Mouse (Mus musculus): ENCODE data around the gene Gpld1. TPM values are rescaled to one million over a fixed set of nuclear protein-coding genes. Genes with fewer than 3 reads are reported as not detected.

Gene Gpld1
- total RNA-seq (2014; rRNA removed) (5.5 and 6.3 TPM in 2 replicates), polyA plus RNA-seq (2015; fragmentation: Nextera tagmentation; extraction: Ambion mirVana) (2.6 and 3.8 TPM in 2 replicates)

- Histone ChIP-seq H3K27me3 (ENCODE audit: insufficient read depth, low read length) (no peaks in the 10 kb centered on the region), H3K4me1 (ENCODE audit: insufficient read depth, low read length) (peaks cover 11% of the 10 kb centered on the region; the same call in 1 of the 2 replicates), H3K9ac (replicated peaks; ENCODE audit: low read length, poor library complexity, severe bottlenecking) (no peak within 1 kb of the TSS), H3K27ac (ENCODE audit: low read depth, low read length) (no peak within 1 kb of the TSS), H3K4me3 (ENCODE audit: low read depth, low read length) (no peak within 1 kb of the TSS), H3K4me2 (ENCODE audit: low read depth, low read length, poor library complexity, severe bottlenecking) (no peak within 1 kb of the TSS), H3K36me3 (ENCODE audit: insufficient read depth, low read length) (no peaks in the 10 kb centered on the region), H3K9me3 (ENCODE audit: low read length) (no peaks in the 10 kb centered on the region)
- ATAC-seq (ENCODE audit: low FRiP score) (no peak), DNase-seq (ENCODE audit: low spot score) (peak; percentile 2)
- WGBS, result 42% methylated on average over 17 of the region's 17 CpGs
- no peak for TF ChIP-seq CTCF (IDR thresholded peaks at IDR 0.05)
Observed at GRCm38 (mm10) chr13:24942512-24943282, at the start of gene Gpld1. Gene Gpld1 (plus strand): TSS chr13:24943152.

GRCm38 (mm10) chr13:24893880-24894279 is 49.1 kb upstream of the Gpld1 start:
- Histone ChIP-seq H3K4me3 (ENCODE audit: low read depth, low read length) (no peak overlapping the region), H3K36me3 (ENCODE audit: insufficient read depth, low read length) (peaks cover 9% of the 10 kb centered on the region; the same call in 1 of the 2 replicates), H3K9me3 (ENCODE audit: low read length) (no peaks in the 10 kb centered on the region), H3K9ac (replicated peaks; ENCODE audit: low read length, poor library complexity, severe bottlenecking) (no peak overlapping the region), H3K27me3 (ENCODE audit: insufficient read depth, low read length) (no peaks in the 10 kb centered on the region), H3K27ac (ENCODE audit: low read depth, low read length) (no peak overlapping the region), H3K4me2 (ENCODE audit: low read depth, low read length, poor library complexity, severe bottlenecking) (no peak overlapping the region), H3K4me1 (ENCODE audit: insufficient read depth, low read length) (no peaks in the 10 kb centered on the region)
- WGBS, result 91% methylated on average over 2 of the region's 2 CpGs
- no peak for TF ChIP-seq CTCF (IDR thresholded peaks at IDR 0.05)
- ATAC-seq (ENCODE audit: low FRiP score) (no peak), DNase-seq (ENCODE audit: low spot score) (no peak)

GRCm38 (mm10) chr13:24901916-24902315 is 41.0 kb upstream of the Gpld1 start:
- Histone ChIP-seq H3K36me3 (ENCODE audit: insufficient read depth, low read length) (peaks cover 18% of the 10 kb centered on the region; the same call in 1 of the 2 replicates), H3K9me3 (ENCODE audit: low read length) (no peaks in the 10 kb centered on the region), H3K4me2 (ENCODE audit: low read depth, low read length, poor library complexity, severe bottlenecking) (no peak overlapping the region), H3K4me3 (ENCODE audit: low read depth, low read length) (no peak overlapping the region), H3K27me3 (ENCODE audit: insufficient read depth, low read length) (no peaks in the 10 kb centered on the region), H3K4me1 (ENCODE audit: insufficient read depth, low read length) (no peaks in the 10 kb centered on the region), H3K9ac (replicated peaks; ENCODE audit: low read length, poor library complexity, severe bottlenecking) (no peak overlapping the region), H3K27ac (ENCODE audit: low read depth, low read length) (no peak overlapping the region)
- no peak for ATAC-seq (ENCODE audit: low FRiP score)
- 89% methylated on average over 2 of the region's 2 CpGs for WGBS
- DNase-seq (ENCODE audit: low spot score), result no peak
- TF ChIP-seq CTCF (IDR thresholded peaks at IDR 0.05), result no peak

- no peak for DNase-seq (ENCODE audit: low spot score)
Observed at GRCm38 (mm10) chr13:24903412-24903811, 39.5 kb upstream of the Gpld1 start.

GRCm38 (mm10) chr13:24905422-24905821 is 37.5 kb upstream of the Gpld1 start:
- DNase-seq (ENCODE audit: low spot score) (no peak), ATAC-seq (ENCODE audit: low FRiP score) (no peak)
- no peaks in the 10 kb centered on the region for H3K9me3 ChIP-seq (ENCODE audit: low read length)
- H3K27ac ChIP-seq (ENCODE audit: low read depth, low read length), result no peak overlapping the region
- 91% methylated on average over 12 of the region's 12 CpGs for WGBS
- H3K9ac ChIP-seq (replicated peaks; ENCODE audit: low read length, poor library complexity, severe bottlenecking), result no peak overlapping the region
- no peak overlapping the region for H3K4me2 ChIP-seq (ENCODE audit: low read depth, low read length, poor library complexity, severe bottlenecking)
- no peaks in the 10 kb centered on the region for H3K4me1 ChIP-seq (ENCODE audit: insufficient read depth, low read length)
- H3K27me3 ChIP-seq (ENCODE audit: insufficient read depth, low read length), result no peaks in the 10 kb centered on the region
- H3K36me3 ChIP-seq (ENCODE audit: insufficient read depth, low read length), result peaks cover 7% of the 10 kb centered on the region; the same call in 1 of the 2 replicates
- no peak for TF ChIP-seq CTCF (IDR thresholded peaks at IDR 0.05)
- no peak overlapping the region for H3K4me3 ChIP-seq (ENCODE audit: low read depth, low read length)

More at GRCm38 (mm10) chr13:24903412-24903811, 39.5 kb upstream of the Gpld1 start:
- peaks cover 18% of the 10 kb centered on the region; the same call in 1 of the 2 replicates for H3K36me3 ChIP-seq (ENCODE audit: insufficient read depth, low read length)
- no peaks in the 10 kb centered on the region for H3K4me1 ChIP-seq (ENCODE audit: insufficient read depth, low read length)
- no peak for TF ChIP-seq CTCF (IDR thresholded peaks at IDR 0.05)
- 56% methylated on average over 6 of the region's 6 CpGs for WGBS
- ATAC-seq (ENCODE audit: low FRiP score), result no peak
- H3K4me2 ChIP-seq (ENCODE audit: low read depth, low read length, poor library complexity, severe bottlenecking), result no peak overlapping the region
- H3K9me3 ChIP-seq (ENCODE audit: low read length), result no peaks in the 10 kb centered on the region
- no peak overlapping the region for H3K9ac ChIP-seq (replicated peaks; ENCODE audit: low read length, poor library complexity, severe bottlenecking)
- H3K27me3 ChIP-seq (ENCODE audit: insufficient read depth, low read length), result no peaks in the 10 kb centered on the region
- no peak overlapping the region for H3K27ac ChIP-seq (ENCODE audit: low read depth, low read length)
- H3K4me3 ChIP-seq (ENCODE audit: low read depth, low read length), result no peak overlapping the region
